Mouse (Mus musculus) forebrain, embryonic 14.5 days (tissue): ENCODE data around the gene Ptprt. TPM values are rescaled to one million over a fixed set of nuclear protein-coding genes. Genes with fewer than 3 reads are reported as not detected.

ENCODE experiments used
- ATAC-seq: fragments of 200-750 bp; cut with Nextera tagmentation; 2 replicates; pipeline ENCODE4 v1.8.0; 2017; ENCODE audit warnings: mild to moderate bottlenecking, moderate library complexity
- DNase-seq: peaks from one replicate; pipeline ENCODE4 v3.0.0-alpha.2; 2015; ENCODE audit warnings: low spot score
- H3K27ac ChIP-seq: fragments of 300-500 bp; sonication (generic); 2 replicates; pipeline ENCODE4 v1.5.1; 2014; ENCODE audit warnings: low read depth, mild to moderate bottlenecking, control low read depth, low read length, moderate library complexity
- H3K27me3 ChIP-seq: fragments of 300-500 bp; sonication (generic); replicated peaks from 2 replicates; pipeline ENCODE4 v1.6.1; 2014; ENCODE audit warnings: low read length, control low read depth, mixed read lengths; ENCODE audit not compliant: control insufficient read depth, insufficient read depth
- H3K36me3 ChIP-seq: fragments of 300-500 bp; sonication (generic); 2 replicates; pipeline ENCODE4 v1.6.1; 2014; ENCODE audit warnings: low read length, control low read depth; ENCODE audit not compliant: control insufficient read depth, insufficient read depth
- H3K4me1 ChIP-seq: fragments of 300-500 bp; sonication (generic); 2 replicates; pipeline ENCODE4 v1.6.1; 2014; ENCODE audit warnings: antibody characterized with exemption, low read length, control low read depth; ENCODE audit not compliant: control insufficient read depth, insufficient read depth
- H3K4me2 ChIP-seq: fragments of 300-500 bp; sonication (generic); 2 replicates; pipeline ENCODE4 v1.6.1; 2014; ENCODE audit warnings: mild to moderate bottlenecking, control low read depth, low read length
- H3K4me3 ChIP-seq: fragments of 300-500 bp; sonication (generic); 2 replicates; pipeline ENCODE4 v1.5.1; 2014; ENCODE audit warnings: low read depth, low read length, control low read depth
- H3K9ac ChIP-seq: fragments of 300-500 bp; sonication (generic); 2 replicates; pipeline ENCODE4 v1.6.1; 2014; ENCODE audit warnings: mild to moderate bottlenecking, low read length, control low read depth, moderate library complexity
- H3K9me3 ChIP-seq: fragments of 300-500 bp; sonication (generic); replicated peaks from 2 replicates; pipeline ENCODE4 v1.6.1; 2016; ENCODE audit warnings: low read length, control low read depth, mixed read lengths; ENCODE audit not compliant: control insufficient read depth
- WGBS: fragments of 180-500 bp; shearing (Covaris S2); extraction: QIAGEN DNeasy Blood & Tissue Kit; methylation state at CpG from one replicate; pipeline ENCODE4 v1.1.7; 2014; 5-methylcytosine and 5-hydroxymethylcytosine counted together
- polyA plus RNA-seq: library from polyadenylated mRNA; unstranded; fragments of >200 nt; fragmentation: Nextera tagmentation; extraction: Ambion mirVana; gene quantifications from 2 replicates; pipeline ENCODE4 v1.2.1, GENCODE M21; 2014

Ptprt gene
- polyA plus RNA-seq, 1 experiment from 2014 or later = 3.6 TPM

- Histone ChIP-seq H3K9ac (peak overlapping the region; percentile 32; the same call in 1 of the 2 replicates), H3K4me1 (peaks cover 9% of the 10 kb centered on the region; the same call in 1 of the 2 replicates), H3K9me3 (no peaks in the 10 kb centered on the region), H3K36me3 (no peaks in the 10 kb centered on the region), H3K4me2 (peak overlapping the region; percentile 98), H3K27me3 (peaks cover 36% of the 10 kb centered on the region), H3K27ac (no peak overlapping the region), H3K4me3 (peak overlapping the region; percentile 60)
- DNase-seq (no peak), ATAC-seq (no peak)
- 15% methylated on average over 4 of the region's 4 CpGs for WGBS
These were observed 786 bp upstream of the Ptprt start for GRCm38 (mm10) chr2:162661733-162662132.

GRCm38 (mm10) chr2:162660231-162660940, 561 bp downstream of the Ptprt start:
- peaks cover 9% of the 10 kb centered on the region; the same call in 1 of the 2 replicates for H3K4me1 ChIP-seq
- WGBS = under 1% methylated on average over 54 of the region's 57 CpGs
- peak overlapping the region; percentile 60 for H3K4me3 ChIP-seq
- ATAC-seq (peak; percentile 16; the same call in 1 of the 2 replicates), DNase-seq (no peak)
- peak overlapping the region; percentile 98 for H3K4me2 ChIP-seq
- peak overlapping the region; percentile 70 for H3K9ac ChIP-seq
- H3K9me3 ChIP-seq = no peaks in the 10 kb centered on the region
- peaks cover 47% of the 10 kb centered on the region for H3K27me3 ChIP-seq
- H3K27ac ChIP-seq = no peak overlapping the region
- no peaks in the 10 kb centered on the region for H3K36me3 ChIP-seq

- Histone ChIP-seq H3K4me1 (peaks cover 9% of the 10 kb centered on the region; the same call in 1 of the 2 replicates), H3K9me3 (no peaks in the 10 kb centered on the region), H3K27ac (no peak overlapping the region), H3K36me3 (no peaks in the 10 kb centered on the region), H3K27me3 (peaks cover 47% of the 10 kb centered on the region), H3K9ac (no peak overlapping the region), H3K4me3 (peak overlapping the region; percentile 60), H3K4me2 (peak overlapping the region; percentile 98)
- under 1% methylated on average over 18 of the region's 18 CpGs for WGBS
- peak; percentile 30; the same call in 1 of the 2 replicates for ATAC-seq
- peak; percentile 93 for DNase-seq
These were observed 1.9 kb downstream of the Ptprt start for GRCm38 (mm10) chr2:162658997-162659396.

- 55% methylated on average over 7 of the region's 7 CpGs for WGBS
- H3K4me1 ChIP-seq = peaks cover 9% of the 10 kb centered on the region; the same call in 1 of the 2 replicates
- H3K27ac ChIP-seq = no peak overlapping the region
- peak overlapping the region; percentile 98; the same call in 1 of the 2 replicates for H3K4me2 ChIP-seq
- peaks cover 45% of the 10 kb centered on the region for H3K27me3 ChIP-seq
- DNase-seq (no peak), ATAC-seq (no peak)
- no peaks in the 10 kb centered on the region for H3K9me3 ChIP-seq
- no peak overlapping the region for H3K9ac ChIP-seq
- H3K36me3 ChIP-seq = no peaks in the 10 kb centered on the region
- H3K4me3 ChIP-seq = no peak overlapping the region
These were observed 3.4 kb downstream of the Ptprt start for GRCm38 (mm10) chr2:162657541-162657940.

GRCm38 (mm10) chr2:162654416-162654815, 6.5 kb downstream of the Ptprt start:
- Histone ChIP-seq H3K4me3 (no peak overlapping the region), H3K9me3 (no peaks in the 10 kb centered on the region), H3K27ac (no peak overlapping the region), H3K4me1 (peaks cover 3% of the 10 kb centered on the region; the same call in 1 of the 2 replicates), H3K36me3 (no peaks in the 10 kb centered on the region), H3K9ac (no peak overlapping the region), H3K4me2 (no peak overlapping the region), H3K27me3 (peaks cover 17% of the 10 kb centered on the region; the same call in 1 of the 2 replicates)
- 91% methylated on average over 4 of the region's 4 CpGs for WGBS
- DNase-seq (no peak), ATAC-seq (no peak)

GRCm38 (mm10) chr2:162638676-162639075, 22.3 kb downstream of the Ptprt start:
- ATAC-seq (peak; percentile 53; the same call in 1 of the 2 replicates), DNase-seq (peak; percentile 53)
- Histone ChIP-seq H3K36me3 (no peaks in the 10 kb centered on the region), H3K27ac (no peak overlapping the region), H3K4me2 (no peak overlapping the region), H3K4me3 (no peak overlapping the region), H3K9me3 (no peaks in the 10 kb centered on the region), H3K4me1 (peaks cover 15% of the 10 kb centered on the region), H3K9ac (no peak overlapping the region), H3K27me3 (no peaks in the 10 kb centered on the region)
- WGBS = 54% methylated on average over 4 of the region's 4 CpGs

GRCm38 (mm10) chr2:162637537-162637936, 23.4 kb downstream of the Ptprt start:
- no peak overlapping the region for H3K9ac ChIP-seq

GRCm38 (mm10) chr2:162636387-162637009, 24.4 kb downstream of the Ptprt start:
- H3K4me1 ChIP-seq = peaks cover 15% of the 10 kb centered on the region
- ATAC-seq (peak; percentile 66), DNase-seq (peak; percentile 72)
- H3K9ac ChIP-seq = no peak overlapping the region
- H3K9me3 ChIP-seq = no peaks in the 10 kb centered on the region
- no peak overlapping the region for H3K4me2 ChIP-seq
- no peaks in the 10 kb centered on the region for H3K27me3 ChIP-seq
- no peak overlapping the region for H3K27ac ChIP-seq
- H3K36me3 ChIP-seq = no peaks in the 10 kb centered on the region
- 20% methylated on average over 9 of the region's 9 CpGs for WGBS
- H3K4me3 ChIP-seq = no peak overlapping the region

More at GRCm38 (mm10) chr2:162637537-162637936, 23.4 kb downstream of the Ptprt start:
- peak; percentile 32 for DNase-seq
- Histone ChIP-seq H3K4me1 (peaks cover 15% of the 10 kb centered on the region), H3K4me2 (no peak overlapping the region), H3K36me3 (no peaks in the 10 kb centered on the region), H3K27ac (no peak overlapping the region), H3K27me3 (no peaks in the 10 kb centered on the region), H3K9me3 (no peaks in the 10 kb centered on the region), H3K4me3 (no peak overlapping the region)
- ATAC-seq = no peak
- WGBS = 33% methylated on average over 1 of the region's 1 CpGs

GRCm38 (mm10) chr2:162634901-162635300, 26.0 kb downstream of the Ptprt start:
- DNase-seq (no peak), ATAC-seq (no peak)
- H3K27me3 ChIP-seq = no peaks in the 10 kb centered on the region
- 33% methylated on average over 5 of the region's 5 CpGs for WGBS
- no peaks in the 10 kb centered on the region for H3K9me3 ChIP-seq
- no peak overlapping the region for H3K4me2 ChIP-seq
- H3K9ac ChIP-seq = no peak overlapping the region
- no peaks in the 10 kb centered on the region for H3K36me3 ChIP-seq
- no peak overlapping the region for H3K27ac ChIP-seq
- peaks cover 15% of the 10 kb centered on the region for H3K4me1 ChIP-seq
- no peak overlapping the region for H3K4me3 ChIP-seq
